Mouse (Mus musculus): ENCODE data around the gene Dbn1. TPM values are rescaled to one million over a fixed set of nuclear protein-coding genes. Genes with fewer than 3 reads are reported as not detected.

The Dbn1 gene
- total and polyA plus RNA-seq, 3 experiments, result 0.09 to 3.1 (median 0.59) TPM

- H3K27ac ChIP-seq (ENCODE audit: insufficient read depth, low read depth), result no peak overlapping the region
- no peaks in the 10 kb centered on the region for H3K9me3 ChIP-seq (replicated peaks; ENCODE audit: low read length)
- no peak overlapping the region for H3K4me3 ChIP-seq (replicated peaks in 1 of 3; ENCODE audit: low read depth in 2 of 3, low read length in 2 of 3, poor library complexity in 1 of 3)
- in situ Hi-C loops (cut with MboI; ENCODE audit: low pct_ligation_motif_present, low pct_unique_long_range_greater_than_20kb, low sequenced_read_pairs) (no loop called here), dilution Hi-C loops (cut with MboI; ENCODE audit: extremely low pct_ligation_motif_present, extremely low pct_unique_long_range_greater_than_20kb, low sequenced_read_pairs) (no loop called here)
- no peaks in the 10 kb centered on the region for H3K79me2 ChIP-seq (replicated peaks; ENCODE audit: control insufficient read depth, extremely low read depth, insufficient read depth, poor library complexity, severe bottlenecking)
- no peaks in the 10 kb centered on the region for H3K27me3 ChIP-seq (replicated peaks)
- no peak overlapping the region for H3K9ac ChIP-seq (ENCODE audit: insufficient read depth, low read depth)
- DNase-seq (ENCODE audit: extremely low read depth), result no peak
- H3K4me2 ChIP-seq (ENCODE audit: insufficient read depth, low read depth, poor library complexity, severe bottlenecking), result no peak overlapping the region
- peaks cover 48 to 76% of the 10 kb centered on the region in 2 experiments for H3K36me3 ChIP-seq (replicated peaks in 1 of 2; ENCODE audit: control insufficient read depth in 1 of 2, insufficient read depth in 1 of 2, low read length in 1 of 2)
- TF ChIP-seq TBP (conservative IDR thresholded peaks at IDR 0.05; ENCODE audit: low read depth, low read length) (no peak), MXI1 (IDR thresholded peaks at IDR 0.05; ENCODE audit: low read depth, low read length) (no peak), E2F4 (IDR thresholded peaks at IDR 0.05; ENCODE audit: insufficient replicate concordance, low read depth, low read length) (no peak), USF1 (IDR thresholded peaks at IDR 0.05; ENCODE audit: low read depth, low read length) (no peak), PAX5 (IDR thresholded peaks at IDR 0.05; ENCODE audit: low read length) (no peak), NELFE (IDR thresholded peaks at IDR 0.05; ENCODE audit: low read depth, low read length) (no peak), POLR2AphosphoS2 (IDR thresholded peaks at IDR 0.05; ENCODE audit: low read depth, low read length) (no peak), HCFC1 (IDR thresholded peaks at IDR 0.05; ENCODE audit: low read depth, low read length) (no peak), ELF1 (IDR thresholded peaks at IDR 0.05; ENCODE audit: low read depth, low read length) (no peak)
- H3K4me1 ChIP-seq (ENCODE audit: control insufficient read depth in 1 of 2, insufficient read depth in 2 of 2), result peaks cover 24 to 33% of the 10 kb centered on the region in 2 experiments
Measured at GRCm38 (mm10) chr13:55507877-55508276, 20.0 kb upstream of the Dbn1 start.

GRCm38 (mm10) chr13:55506697-55507096 lies 18.8 kb upstream of the Dbn1 start:
- no peak for DNase-seq (ENCODE audit: extremely low read depth)
- no peak for TF ChIP-seq NELFE (IDR thresholded peaks at IDR 0.05; ENCODE audit: low read depth, low read length)
- no peak for TF ChIP-seq MAZ (IDR thresholded peaks at IDR 0.05; ENCODE audit: low read depth, low read length)
- TF ChIP-seq CHD2 (IDR thresholded peaks at IDR 0.05; ENCODE audit: low read length), result no peak
- TF ChIP-seq CTCF (conservative IDR thresholded peaks at IDR 0.05 in 1 of 2, IDR thresholded peaks at IDR 0.05 in 1 of 2; ENCODE audit: low read depth in 2 of 2, low read length in 2 of 2), result no peak
- TF ChIP-seq RCOR1 (conservative IDR thresholded peaks at IDR 0.05; ENCODE audit: low read depth, low read length), result no peak
- TF ChIP-seq MAFK (IDR thresholded peaks at IDR 0.05; ENCODE audit: insufficient replicate concordance, low read length), result no peak
- TF ChIP-seq PAX5 (IDR thresholded peaks at IDR 0.05; ENCODE audit: low read length), result no peak
- Histone ChIP-seq H3K9me3 (replicated peaks; ENCODE audit: low read length) (no peaks in the 10 kb centered on the region), H3K4me2 (ENCODE audit: insufficient read depth, low read depth, poor library complexity, severe bottlenecking) (no peak overlapping the region), H3K79me2 (replicated peaks; ENCODE audit: control insufficient read depth, extremely low read depth, insufficient read depth, poor library complexity, severe bottlenecking) (no peaks in the 10 kb centered on the region), H3K9ac (ENCODE audit: insufficient read depth, low read depth) (no peak overlapping the region), H3K27ac (ENCODE audit: insufficient read depth, low read depth) (no peak overlapping the region), H3K27me3 (replicated peaks) (no peaks in the 10 kb centered on the region), H3K36me3 (replicated peaks in 1 of 2; ENCODE audit: control insufficient read depth in 1 of 2, insufficient read depth in 1 of 2, low read length in 1 of 2) (peaks cover 48 to 85% of the 10 kb centered on the region in 2 experiments), H3K4me1 (ENCODE audit: control insufficient read depth in 1 of 2, insufficient read depth in 2 of 2) (peaks cover 16 to 24% of the 10 kb centered on the region in 2 experiments), H3K4me3 (replicated peaks in 1 of 3; ENCODE audit: low read depth in 2 of 3, low read length in 2 of 3, poor library complexity in 1 of 3) (no peak overlapping the region)
- dilution Hi-C loops (cut with MboI; ENCODE audit: extremely low pct_ligation_motif_present, extremely low pct_unique_long_range_greater_than_20kb, low sequenced_read_pairs), result no loop called here
- in situ Hi-C loops (cut with MboI; ENCODE audit: low pct_ligation_motif_present, low pct_unique_long_range_greater_than_20kb, low sequenced_read_pairs), result no loop called here

GRCm38 (mm10) chr13:55505810-55506209 lies 17.9 kb upstream of the Dbn1 start:
- no peaks in the 10 kb centered on the region for H3K79me2 ChIP-seq (replicated peaks; ENCODE audit: control insufficient read depth, extremely low read depth, insufficient read depth, poor library complexity, severe bottlenecking)
- no peak overlapping the region for H3K4me3 ChIP-seq (replicated peaks in 1 of 3; ENCODE audit: low read depth in 2 of 3, low read length in 2 of 3, poor library complexity in 1 of 3)
- in situ Hi-C loops (cut with MboI; ENCODE audit: low pct_ligation_motif_present, low pct_unique_long_range_greater_than_20kb, low sequenced_read_pairs) (no loop called here), dilution Hi-C loops (cut with MboI; ENCODE audit: extremely low pct_ligation_motif_present, extremely low pct_unique_long_range_greater_than_20kb, low sequenced_read_pairs) (no loop called here)
- no peak overlapping the region for H3K27ac ChIP-seq (ENCODE audit: insufficient read depth, low read depth)
- TF ChIP-seq JUN (IDR thresholded peaks at IDR 0.05; ENCODE audit: insufficient read depth, low read depth, low read length) (no peak), TCF12 (IDR thresholded peaks at IDR 0.05; ENCODE audit: low read depth, low read length) (no peak), RAD21 (IDR thresholded peaks at IDR 0.05; ENCODE audit: low read depth, low read length) (no peak), MAZ (IDR thresholded peaks at IDR 0.05; ENCODE audit: low read depth, low read length) (no peak), MYC (IDR thresholded peaks at IDR 0.05; ENCODE audit: low read depth, low read length) (no peak), ZMIZ1 (IDR thresholded peaks at IDR 0.05; ENCODE audit: low read depth, low read length) (no peak), ZC3H11A (IDR thresholded peaks at IDR 0.05; ENCODE audit: low read depth, low read length) (no peak), USF1 (IDR thresholded peaks at IDR 0.05; ENCODE audit: low read depth, low read length) (no peak), UBTF (IDR thresholded peaks at IDR 0.05; ENCODE audit: low read depth, low read length) (no peak), BHLHE40 (IDR thresholded peaks at IDR 0.05; ENCODE audit: low read depth, low read length) (no peak)
- H3K4me1 ChIP-seq (ENCODE audit: control insufficient read depth in 1 of 2, insufficient read depth in 2 of 2), result peaks cover 7 to 15% of the 10 kb centered on the region in 2 experiments
- peaks cover 48 to 90% of the 10 kb centered on the region in 2 experiments for H3K36me3 ChIP-seq (replicated peaks in 1 of 2; ENCODE audit: control insufficient read depth in 1 of 2, insufficient read depth in 1 of 2, low read length in 1 of 2)
- DNase-seq (ENCODE audit: extremely low read depth), result no peak
- H3K4me2 ChIP-seq (ENCODE audit: insufficient read depth, low read depth, poor library complexity, severe bottlenecking), result no peak overlapping the region
- H3K9ac ChIP-seq (ENCODE audit: insufficient read depth, low read depth), result no peak overlapping the region
- H3K9me3 ChIP-seq (replicated peaks; ENCODE audit: low read length), result no peaks in the 10 kb centered on the region
- no peaks in the 10 kb centered on the region for H3K27me3 ChIP-seq (replicated peaks)
